Mouse (Mus musculus): ENCODE measurements around the gene Pwp2. TPM values are rescaled to one million over a fixed set of nuclear protein-coding genes. Genes with fewer than 3 reads are reported as not detected.

The Pwp2 gene
- polyA plus RNA-seq, 1 experiment from 2014 or later: 13.6 TPM

DNA sequence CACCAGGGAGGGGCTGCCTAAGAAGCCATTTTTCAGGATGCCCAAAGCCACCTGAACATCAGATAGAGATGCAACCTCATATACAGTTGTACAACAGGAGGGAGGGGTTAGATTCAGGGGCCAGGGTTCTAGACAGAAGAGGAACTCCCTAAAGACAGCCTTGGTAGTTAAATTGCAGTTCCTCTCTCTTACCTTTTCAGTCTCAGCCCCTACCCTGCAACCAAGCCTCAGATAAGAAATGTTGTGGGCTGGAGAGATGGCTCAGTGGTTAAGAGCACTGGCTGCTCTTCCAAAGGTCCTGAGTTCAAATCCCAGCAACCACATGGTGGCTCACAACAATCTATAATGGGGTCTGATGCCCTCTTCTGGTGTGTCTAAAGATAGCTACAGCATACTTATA is 17.2 kb downstream of the Pwp2 start:
- Histone ChIP-seq H3K36me3 (ENCODE audit: insufficient read depth, low read length) (peaks cover 36% of the 10 kb centered on the region), H3K4me1 (replicated peaks; ENCODE audit: insufficient read depth, low read length) (peaks cover 14% of the 10 kb centered on the region), H3K9ac (ENCODE audit: low read depth, low read length) (no peak overlapping the region), H3K4me2 (ENCODE audit: low read length) (no peak overlapping the region), H3K4me3 (replicated peaks; ENCODE audit: low read depth, low read length) (no peak overlapping the region), H3K27me3 (ENCODE audit: insufficient read depth, low read length) (no peaks in the 10 kb centered on the region), H3K9me3 (replicated peaks; ENCODE audit: low read length) (no peaks in the 10 kb centered on the region), H3K27ac (no peak overlapping the region)
- DNase-seq (ENCODE audit: low spot score) (no peak), ATAC-seq (replicated peaks; ENCODE audit: low FRiP score, low read depth) (no peak)
- TF ChIP-seq CTCF (IDR thresholded peaks at IDR 0.05; ENCODE audit: low read depth): no peak

DNA sequence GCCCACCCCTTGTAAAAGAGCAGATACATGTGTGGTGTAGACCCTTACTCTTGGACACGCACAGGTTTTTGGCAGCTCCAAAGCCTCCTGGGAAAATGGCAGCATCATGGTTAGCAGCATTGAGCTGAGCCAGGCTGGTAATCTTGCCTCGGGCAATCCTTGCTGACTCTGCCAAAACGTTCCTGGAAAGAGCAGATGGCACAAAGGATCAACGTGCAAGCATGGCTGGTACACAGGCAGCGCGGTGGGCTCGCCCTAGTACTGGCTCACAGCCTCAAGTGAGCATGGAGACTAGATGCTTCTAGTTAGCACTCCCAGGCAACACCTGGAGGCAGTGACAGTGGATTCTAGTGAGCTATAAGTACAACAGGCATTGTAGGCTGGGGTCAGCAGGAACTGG is 17.6 kb downstream of the Pwp2 start:
- Histone ChIP-seq H3K27ac (no peak overlapping the region), H3K4me2 (ENCODE audit: low read length) (no peak overlapping the region), H3K9me3 (replicated peaks; ENCODE audit: low read length) (no peaks in the 10 kb centered on the region), H3K27me3 (ENCODE audit: insufficient read depth, low read length) (no peaks in the 10 kb centered on the region), H3K9ac (ENCODE audit: low read depth, low read length) (no peak overlapping the region), H3K4me1 (replicated peaks; ENCODE audit: insufficient read depth, low read length) (peaks cover 14% of the 10 kb centered on the region), H3K4me3 (replicated peaks; ENCODE audit: low read depth, low read length) (no peak overlapping the region), H3K36me3 (ENCODE audit: insufficient read depth, low read length) (peaks cover 35% of the 10 kb centered on the region)
- 92% methylated on average over 7 of the region's 7 CpGs for WGBS
- ATAC-seq (replicated peaks; ENCODE audit: low FRiP score, low read depth) (no peak), DNase-seq (ENCODE audit: low spot score) (no peak)
- TF ChIP-seq CTCF (IDR thresholded peaks at IDR 0.05; ENCODE audit: low read depth): no peak

DNA sequence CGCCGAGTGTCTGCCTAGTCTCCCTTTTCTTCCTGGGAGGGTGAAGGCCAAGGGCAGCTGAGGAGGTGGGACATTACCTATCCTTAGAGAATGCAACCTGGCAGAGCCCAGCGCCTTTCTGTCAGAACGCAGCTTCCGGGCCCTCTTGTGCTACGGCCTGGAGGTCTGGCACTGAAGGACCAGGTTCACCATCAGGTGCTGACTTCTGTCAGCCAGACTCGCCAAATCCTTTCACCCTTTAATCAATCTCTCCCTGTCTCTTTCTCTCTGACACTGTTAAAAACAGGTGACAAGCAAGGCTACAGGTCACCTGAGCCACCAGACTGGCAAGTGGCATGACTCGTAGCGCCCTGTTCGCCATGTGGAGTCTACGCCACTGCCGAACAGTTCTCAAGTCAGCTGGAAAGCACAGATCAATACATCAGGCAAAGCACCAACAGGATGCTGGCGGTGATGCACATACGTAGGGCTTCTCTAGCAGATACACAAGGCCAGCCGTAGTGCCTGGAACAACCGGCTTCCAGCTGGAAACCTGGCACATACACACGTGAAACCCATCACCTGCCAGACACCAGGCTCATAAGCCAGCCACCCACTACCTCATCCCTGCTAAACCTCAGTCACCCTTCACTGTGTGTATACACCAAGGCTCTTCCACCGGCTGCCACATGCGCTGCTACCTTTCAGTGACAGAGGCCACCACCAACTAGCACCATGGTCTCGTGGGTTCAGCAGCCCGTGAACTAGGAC is 19.5 kb downstream of the Pwp2 start:
- no peak for DNase-seq (ENCODE audit: low spot score)
- no peak for TF ChIP-seq CTCF (IDR thresholded peaks at IDR 0.05; ENCODE audit: low read depth)
- 90% methylated on average over 21 of the region's 21 CpGs for WGBS
- ATAC-seq (replicated peaks; ENCODE audit: low FRiP score, low read depth): no peak
- no peaks in the 10 kb centered on the region for H3K27me3 ChIP-seq (ENCODE audit: insufficient read depth, low read length)
- H3K9ac ChIP-seq (ENCODE audit: low read depth, low read length): no peak overlapping the region
- H3K4me1 ChIP-seq (replicated peaks; ENCODE audit: insufficient read depth, low read length): peaks cover 14% of the 10 kb centered on the region
- H3K4me2 ChIP-seq (ENCODE audit: low read length): no peak overlapping the region
- peaks cover 25% of the 10 kb centered on the region; the same call in 1 of the 2 replicates for H3K36me3 ChIP-seq (ENCODE audit: insufficient read depth, low read length)
- H3K9me3 ChIP-seq (replicated peaks; ENCODE audit: low read length): no peaks in the 10 kb centered on the region
- no peak overlapping the region for H3K4me3 ChIP-seq (replicated peaks; ENCODE audit: low read depth, low read length)
- no peak overlapping the region for H3K27ac ChIP-seq

DNA sequence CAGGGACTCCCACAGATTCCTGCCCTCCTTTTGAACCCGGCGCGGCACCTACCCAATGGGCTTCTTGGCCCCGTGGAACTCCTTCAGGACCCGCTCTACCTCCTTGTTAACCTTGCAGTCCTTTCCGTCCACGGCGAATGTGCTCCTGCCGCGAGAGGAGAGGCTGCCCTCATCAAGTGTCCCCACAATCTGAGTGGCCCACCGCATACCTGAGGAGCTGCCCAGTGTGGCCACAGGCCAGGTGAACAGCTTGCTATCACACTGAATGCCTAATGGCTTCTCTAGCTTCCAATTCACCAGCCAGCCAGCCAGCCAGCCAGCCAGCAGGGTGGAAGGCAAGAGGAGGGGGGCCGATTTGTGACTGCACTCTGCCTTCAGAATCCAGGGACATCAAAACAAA is 20.2 kb downstream of the Pwp2 start:
- no peaks in the 10 kb centered on the region for H3K27me3 ChIP-seq (ENCODE audit: insufficient read depth, low read length)
- H3K9me3 ChIP-seq (replicated peaks; ENCODE audit: low read length): no peaks in the 10 kb centered on the region
- H3K4me2 ChIP-seq (ENCODE audit: low read length): no peak overlapping the region
- ATAC-seq (replicated peaks; ENCODE audit: low FRiP score, low read depth) (no peak), DNase-seq (ENCODE audit: low spot score) (no peak)
- peaks cover 25% of the 10 kb centered on the region; the same call in 1 of the 2 replicates for H3K36me3 ChIP-seq (ENCODE audit: insufficient read depth, low read length)
- H3K9ac ChIP-seq (ENCODE audit: low read depth, low read length): no peak overlapping the region
- TF ChIP-seq CTCF (IDR thresholded peaks at IDR 0.05; ENCODE audit: low read depth): no peak
- 92% methylated on average over 12 of the region's 12 CpGs for WGBS
- peaks cover 10% of the 10 kb centered on the region for H3K4me1 ChIP-seq (replicated peaks; ENCODE audit: insufficient read depth, low read length)
- no peak overlapping the region for H3K4me3 ChIP-seq (replicated peaks; ENCODE audit: low read depth, low read length)
- H3K27ac ChIP-seq: no peak overlapping the region

DNA sequence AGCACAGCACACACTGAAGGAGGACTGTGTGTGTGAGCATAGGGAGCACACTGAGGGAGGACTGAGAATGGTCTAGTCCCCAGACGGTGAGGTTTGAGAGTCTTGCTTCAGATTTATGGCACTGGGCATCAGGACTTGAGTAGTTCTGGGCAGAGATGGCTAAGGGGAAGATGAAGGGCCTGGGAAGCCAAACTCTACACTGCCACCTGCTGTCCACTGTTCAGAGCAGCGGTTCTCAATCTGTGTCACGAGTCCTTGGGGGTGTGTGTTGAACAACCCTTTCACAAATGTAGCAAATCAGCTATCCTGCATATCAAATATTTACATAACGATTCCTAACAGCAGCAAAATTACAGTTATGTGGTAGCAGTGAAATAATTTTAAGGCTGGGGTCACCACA is 21.0 kb downstream of the Pwp2 start:
- Histone ChIP-seq H3K9me3 (replicated peaks; ENCODE audit: low read length) (no peaks in the 10 kb centered on the region), H3K4me1 (replicated peaks; ENCODE audit: insufficient read depth, low read length) (peaks cover 10% of the 10 kb centered on the region), H3K4me2 (ENCODE audit: low read length) (no peak overlapping the region), H3K36me3 (ENCODE audit: insufficient read depth, low read length) (peaks cover 25% of the 10 kb centered on the region; the same call in 1 of the 2 replicates), H3K27ac (no peak overlapping the region), H3K4me3 (replicated peaks; ENCODE audit: low read depth, low read length) (no peak overlapping the region), H3K9ac (ENCODE audit: low read depth, low read length) (no peak overlapping the region), H3K27me3 (ENCODE audit: insufficient read depth, low read length) (no peaks in the 10 kb centered on the region)
- peak; percentile 89 for TF ChIP-seq CTCF (IDR thresholded peaks at IDR 0.05; ENCODE audit: low read depth)
- ATAC-seq (replicated peaks; ENCODE audit: low FRiP score, low read depth) (no peak; the same call in 1 of the 2 replicates), DNase-seq (ENCODE audit: low spot score) (peak; percentile 86)
- 17% methylated on average over 4 of the region's 4 CpGs for WGBS

DNA sequence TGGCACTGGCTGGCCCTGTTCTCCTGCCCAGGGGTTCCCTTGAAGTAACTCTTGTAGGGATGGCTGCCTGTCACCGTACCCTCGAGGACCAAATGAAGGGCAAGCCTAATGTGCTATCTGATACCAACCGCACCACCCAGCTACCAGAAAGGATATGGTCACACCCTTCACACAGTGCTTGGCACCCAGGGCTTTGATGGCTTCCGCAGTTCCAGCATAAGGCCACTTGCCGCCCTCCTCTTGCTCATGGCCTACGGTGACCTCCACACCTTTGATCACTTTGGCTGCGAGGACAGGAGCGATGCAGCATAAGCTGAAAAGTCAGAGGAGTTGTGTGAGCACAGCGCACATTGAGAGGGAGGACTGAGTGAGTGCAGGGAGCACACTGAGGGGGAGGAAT is 21.7 kb downstream of the Pwp2 start:
- Histone ChIP-seq H3K9me3 (replicated peaks; ENCODE audit: low read length) (no peaks in the 10 kb centered on the region), H3K9ac (ENCODE audit: low read depth, low read length) (no peak overlapping the region), H3K36me3 (ENCODE audit: insufficient read depth, low read length) (peaks cover 25% of the 10 kb centered on the region; the same call in 1 of the 2 replicates), H3K27me3 (ENCODE audit: insufficient read depth, low read length) (no peaks in the 10 kb centered on the region), H3K27ac (no peak overlapping the region), H3K4me2 (ENCODE audit: low read length) (no peak overlapping the region), H3K4me3 (replicated peaks; ENCODE audit: low read depth, low read length) (no peak overlapping the region), H3K4me1 (replicated peaks; ENCODE audit: insufficient read depth, low read length) (peaks cover 3% of the 10 kb centered on the region; the same call in 1 of the 2 replicates)
- TF ChIP-seq CTCF (IDR thresholded peaks at IDR 0.05; ENCODE audit: low read depth): no peak
- 96% methylated on average over 9 of the region's 9 CpGs for WGBS
- DNase-seq (ENCODE audit: low spot score) (no peak), ATAC-seq (replicated peaks; ENCODE audit: low FRiP score, low read depth) (no peak)

Data from kidney, postnatal 0 days (tissue).